Mouse (Mus musculus): Measurements from ENCODE around the gene Ier5. TPM values are rescaled to one million over a fixed set of nuclear protein-coding genes. Genes with fewer than 3 reads are reported as not detected.
A peak's percentile ranks its signal among the peaks of the same experiment; 100 is the strongest.

The Ier5 gene
- total and polyA plus RNA-seq, 3 experiments = 7.2 to 7.4 TPM; not detected in 1

DNA sequence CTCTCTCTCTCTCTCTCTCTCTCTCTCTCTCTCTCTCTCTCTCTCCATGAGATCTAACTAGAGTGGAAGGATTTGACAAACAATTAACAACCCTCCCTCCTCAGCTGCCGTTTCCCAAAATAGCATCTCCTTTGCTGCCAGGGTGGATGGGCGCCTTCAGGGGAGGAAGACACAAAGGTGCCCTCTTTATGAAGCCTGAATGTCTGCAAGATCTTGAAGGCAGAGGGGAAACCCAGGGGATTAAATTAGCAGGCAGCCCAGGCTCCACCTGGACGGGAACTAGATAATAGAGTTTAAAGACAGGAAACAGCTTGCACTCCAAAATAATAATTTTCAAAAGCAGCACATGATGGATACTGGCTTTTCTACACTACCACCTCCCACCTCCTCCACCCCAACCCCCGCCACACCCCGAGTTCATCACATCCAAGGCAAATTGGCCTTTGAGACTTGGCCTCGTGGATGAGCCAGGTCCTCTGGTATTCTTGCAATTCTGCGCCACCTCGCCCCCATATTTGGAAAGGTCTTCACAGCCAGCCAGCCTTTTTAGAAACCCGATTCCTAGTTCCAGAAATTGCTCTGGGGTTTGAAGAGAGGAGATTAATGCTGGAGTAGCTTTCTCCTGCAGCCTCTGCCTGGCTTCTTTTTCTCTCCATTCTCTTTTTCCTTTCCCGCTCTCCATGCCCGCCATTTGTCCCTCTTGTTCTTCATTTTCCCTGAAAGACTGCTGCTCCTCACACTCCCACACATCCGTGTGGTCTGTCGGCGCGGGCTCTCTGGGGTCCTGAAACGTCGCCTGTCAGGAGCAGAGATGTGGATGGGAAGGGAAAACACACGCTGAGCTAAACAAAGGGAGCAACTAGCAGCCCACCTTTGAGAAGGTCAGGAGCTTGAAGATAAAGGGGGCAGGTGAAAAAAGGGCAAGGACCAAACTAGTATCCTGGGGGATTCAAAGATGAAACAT lies 10.2 kb upstream of the Ier5 start:
- no peak overlapping the region for H3K9ac ChIP-seq (ENCODE audit: control insufficient read depth, low read depth, low read length, poor library complexity, severe bottlenecking)
- no peaks in the 10 kb centered on the region; a peak in 1 of 4 replicates for H3K27me3 ChIP-seq (ENCODE audit: control insufficient read depth in 1 of 2, insufficient read depth in 2 of 2, low read length in 2 of 2)
- H3K36me3 ChIP-seq (ENCODE audit: control insufficient read depth in 1 of 2, insufficient read depth in 2 of 2, low read length in 2 of 2) = peaks cover 0 to 14% of the 10 kb centered on the region in 2 experiments; a peak in 2 of 4 replicates
- no peak overlapping the region for H3K4me3 ChIP-seq (ENCODE audit: control insufficient read depth in 1 of 2, insufficient read depth in 1 of 2, low read depth in 2 of 2, low read length in 2 of 2)
- H3K9me3 ChIP-seq (replicated peaks; ENCODE audit: insufficient read depth, low read length) = no peaks in the 10 kb centered on the region
- H3K79me2 ChIP-seq (ENCODE audit: control insufficient read depth, insufficient read depth, low read length, poor library complexity) = no peaks in the 10 kb centered on the region
- peaks cover 3 to 20% of the 10 kb centered on the region in 2 experiments; a peak in 2 of 4 replicates for H3K4me1 ChIP-seq (ENCODE audit: control insufficient read depth in 1 of 2, insufficient read depth in 2 of 2, low read length in 2 of 2)
- no peak for TF ChIP-seq MAX (IDR thresholded peaks at IDR 0.05; ENCODE audit: low read length)
- TF ChIP-seq ZKSCAN1 (IDR thresholded peaks at IDR 0.05; ENCODE audit: low read depth, low read length) = no peak
- TF ChIP-seq CHD1 (IDR thresholded peaks at IDR 0.05; ENCODE audit: low read depth, low read length) = no peak
- no peak for TF ChIP-seq ZC3H11A (IDR thresholded peaks at IDR 0.05; ENCODE audit: low read depth, low read length)
- TF ChIP-seq NELFE (IDR thresholded peaks at IDR 0.05; ENCODE audit: low read depth, low read length) = no peak
- DNase-seq (ENCODE audit: low read depth, low spot score) = no peak
- H3K27ac ChIP-seq (ENCODE audit: control insufficient read depth, low read depth, low read length) = no peak overlapping the region

DNA sequence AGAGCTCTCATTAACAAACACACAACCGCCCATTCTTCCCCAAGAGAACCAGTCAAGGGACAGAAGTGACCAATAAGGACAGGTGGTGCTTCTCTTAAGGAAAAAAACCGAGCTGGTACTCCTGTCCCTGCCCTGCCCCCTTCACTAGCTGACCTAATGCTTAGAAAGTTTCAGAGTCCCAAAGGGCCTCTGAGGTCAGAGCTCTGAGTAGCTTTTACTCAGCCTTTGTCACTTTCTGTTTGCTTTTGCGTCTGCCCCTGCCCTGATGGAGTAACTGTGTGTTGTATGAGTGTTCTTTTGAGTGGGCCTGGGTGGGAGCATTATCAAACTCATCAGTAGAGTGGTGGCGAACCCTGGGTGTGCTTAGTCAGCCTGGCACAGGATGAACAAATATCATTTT lies 9.0 kb upstream of the Ier5 start:
- DNase-seq (ENCODE audit: low read depth, low spot score) = peak; percentile 21
- no peaks in the 10 kb centered on the region; a peak in 1 of 4 replicates for H3K27me3 ChIP-seq (ENCODE audit: control insufficient read depth in 1 of 2, insufficient read depth in 2 of 2, low read length in 2 of 2)
- peaks cover 0 to 14% of the 10 kb centered on the region in 2 experiments; a peak in 2 of 4 replicates for H3K36me3 ChIP-seq (ENCODE audit: control insufficient read depth in 1 of 2, insufficient read depth in 2 of 2, low read length in 2 of 2)
- no peaks in the 10 kb centered on the region for H3K79me2 ChIP-seq (ENCODE audit: control insufficient read depth, insufficient read depth, low read length, poor library complexity)
- TF ChIP-seq E2F4 (IDR thresholded peaks at IDR 0.05; ENCODE audit: borderline replicate concordance, low read depth, low read length) = no peak
- peak; percentile 31; the same call in 1 of the 2 replicates for TF ChIP-seq SIN3A (IDR thresholded peaks at IDR 0.05; ENCODE audit: low read length)
- TF ChIP-seq ZC3H11A (IDR thresholded peaks at IDR 0.05; ENCODE audit: low read depth, low read length) = no peak
- no peak for TF ChIP-seq POLR2A (IDR thresholded peaks at IDR 0.05; ENCODE audit: control insufficient read depth in 1 of 2, insufficient read depth in 1 of 2, low read depth in 1 of 2, low read length in 2 of 2, poor library complexity in 1 of 2)
- TF ChIP-seq JUND (IDR thresholded peaks at IDR 0.05; ENCODE audit: low read depth, low read length) = no peak
- TF ChIP-seq TAL1 (IDR thresholded peaks at IDR 0.05; ENCODE audit: low read length) = no peak
- peaks cover 3 to 20% of the 10 kb centered on the region in 2 experiments; a peak in 2 of 4 replicates for H3K4me1 ChIP-seq (ENCODE audit: control insufficient read depth in 1 of 2, insufficient read depth in 2 of 2, low read length in 2 of 2)
- peak overlapping the region; percentile 51 for H3K9ac ChIP-seq (ENCODE audit: control insufficient read depth, low read depth, low read length, poor library complexity, severe bottlenecking)
- no peak overlapping the region for H3K27ac ChIP-seq (ENCODE audit: control insufficient read depth, low read depth, low read length)
- H3K4me3 ChIP-seq (ENCODE audit: control insufficient read depth in 1 of 2, insufficient read depth in 1 of 2, low read depth in 2 of 2, low read length in 2 of 2) = peak overlapping the region; percentile 55 to 66
- no peaks in the 10 kb centered on the region for H3K9me3 ChIP-seq (replicated peaks; ENCODE audit: insufficient read depth, low read length)

- Histone ChIP-seq H3K4me3 (ENCODE audit: control insufficient read depth in 1 of 2, insufficient read depth in 1 of 2, low read depth in 2 of 2, low read length in 2 of 2) (peak overlapping the region; percentile 55 to 66), H3K9me3 (replicated peaks; ENCODE audit: insufficient read depth, low read length) (no peaks in the 10 kb centered on the region), H3K27me3 (ENCODE audit: control insufficient read depth in 1 of 2, insufficient read depth in 2 of 2, low read length in 2 of 2) (no peaks in the 10 kb centered on the region), H3K79me2 (ENCODE audit: control insufficient read depth, insufficient read depth, low read length, poor library complexity) (no peaks in the 10 kb centered on the region), H3K27ac (ENCODE audit: control insufficient read depth, low read depth, low read length) (peak overlapping the region; percentile 29; the same call in 1 of the 2 replicates), H3K9ac (ENCODE audit: control insufficient read depth, low read depth, low read length, poor library complexity, severe bottlenecking) (peak overlapping the region; percentile 51), H3K4me1 (ENCODE audit: control insufficient read depth in 1 of 2, insufficient read depth in 2 of 2, low read length in 2 of 2) (peaks cover 3 to 20% of the 10 kb centered on the region in 2 experiments; a peak in 2 of 4 replicates), H3K36me3 (ENCODE audit: control insufficient read depth in 1 of 2, insufficient read depth in 2 of 2, low read length in 2 of 2) (peaks cover 0 to 14% of the 10 kb centered on the region in 2 experiments; a peak in 2 of 4 replicates)
- DNase-seq (ENCODE audit: low read depth, low spot score) = peak; percentile 54
- TF ChIP-seq NRF1 (IDR thresholded peaks at IDR 0.05; ENCODE audit: insufficient read depth, low read depth, low read length, poor library complexity, severe bottlenecking) (no peak), SIN3A (IDR thresholded peaks at IDR 0.05; ENCODE audit: low read length) (peak; percentile 57), ETS1 (IDR thresholded peaks at IDR 0.05; ENCODE audit: low read depth, low read length) (0 out of 2 replicates have a peak, but pooled peaks have one; percentile 33)
Observed at GRCm38 (mm10) chr1:155107843-155108242, 8.4 kb upstream of the Ier5 start.

Measured in MEL (cell line).